Mouse (Mus musculus): ENCODE results near the gene Rnf181. TPM values are rescaled to one million over a fixed set of nuclear protein-coding genes. Genes with fewer than 3 reads are reported as not detected.

Rnf181 gene
- polyA plus RNA-seq, 1 experiment = 113 TPM

- TF ChIP-seq FLI1 (IDR thresholded peaks at IDR 0.05; ENCODE audit: low read length) (no peak), GATA1 (IDR thresholded peaks at IDR 0.05; ENCODE audit: borderline replicate concordance, low read length) (no peak)
- Histone ChIP-seq H3K27me3 (replicated peaks) (no peaks in the 10 kb centered on the region), H3K36me3 (replicated peaks; ENCODE audit: low read length) (peaks cover 82% of the 10 kb centered on the region), H3K9me3 (no peaks in the 10 kb centered on the region), H3K4me3 (replicated peaks) (peak overlapping the region; percentile 72), H3K4me1 (peaks cover 100% of the 10 kb centered on the region)
Observed at GRCm38 (mm10) chr6:72374820-72375563, 8.2 kb upstream of the Rnf181 start.

DNA sequence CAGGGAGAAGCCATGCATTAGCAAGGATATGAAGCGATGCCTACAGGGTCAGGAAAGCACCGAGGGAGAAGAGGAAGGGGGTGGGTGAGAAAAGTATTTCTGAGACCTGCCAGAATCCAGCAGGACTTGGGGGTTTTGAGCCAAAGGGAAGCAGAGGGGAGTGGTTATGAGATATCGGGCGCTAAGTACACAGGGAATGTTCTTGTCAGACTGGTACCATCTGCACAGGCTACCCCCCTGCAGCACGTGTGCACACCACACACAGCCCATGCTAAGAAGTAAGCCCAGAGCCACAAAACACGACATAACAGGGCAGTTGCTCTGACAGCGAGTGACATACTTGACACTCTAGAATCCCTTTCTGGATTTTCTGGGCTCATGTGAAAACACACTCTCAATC is 7.5 kb upstream of the Rnf181 start:
- H3K27me3 ChIP-seq (replicated peaks) = no peaks in the 10 kb centered on the region
- TF ChIP-seq GATA1 (IDR thresholded peaks at IDR 0.05; ENCODE audit: borderline replicate concordance, low read length) (no peak), FLI1 (IDR thresholded peaks at IDR 0.05; ENCODE audit: low read length) (no peak)
- peaks cover 90% of the 10 kb centered on the region for H3K36me3 ChIP-seq (replicated peaks; ENCODE audit: low read length)
- no peaks in the 10 kb centered on the region for H3K9me3 ChIP-seq
- H3K4me3 ChIP-seq (replicated peaks) = peak overlapping the region; percentile 78
- peaks cover 100% of the 10 kb centered on the region for H3K4me1 ChIP-seq

DNA sequence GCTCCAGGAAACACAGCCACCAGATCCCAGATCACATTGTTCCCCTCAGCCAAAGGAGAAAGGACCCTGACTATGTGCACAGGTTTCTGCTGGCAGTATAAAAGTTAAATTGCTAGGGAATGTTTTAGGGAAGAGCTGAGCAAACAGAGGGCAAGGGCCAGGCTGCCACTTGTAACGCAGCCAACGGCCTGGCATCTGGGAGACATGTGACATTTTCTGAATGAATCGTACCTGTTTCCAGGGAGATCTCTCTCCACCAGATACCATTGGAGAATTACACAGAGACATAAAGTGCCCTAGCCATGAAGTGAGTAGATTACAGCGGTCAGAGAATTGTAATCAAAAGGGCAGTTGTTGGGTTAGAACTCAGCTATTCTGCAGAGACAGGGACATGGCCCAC is 6.4 kb upstream of the Rnf181 start:
- no peaks in the 10 kb centered on the region for H3K27me3 ChIP-seq (replicated peaks)
- no peaks in the 10 kb centered on the region for H3K9me3 ChIP-seq
- H3K36me3 ChIP-seq (replicated peaks; ENCODE audit: low read length) = peaks cover 94% of the 10 kb centered on the region
- TF ChIP-seq GATA1 (IDR thresholded peaks at IDR 0.05; ENCODE audit: borderline replicate concordance, low read length) (no peak), FLI1 (IDR thresholded peaks at IDR 0.05; ENCODE audit: low read length) (no peak)
- peaks cover 94% of the 10 kb centered on the region for H3K4me1 ChIP-seq
- H3K4me3 ChIP-seq (replicated peaks) = peak overlapping the region; percentile 0

GRCm38 (mm10) chr6:72371571-72371970 is 4.8 kb upstream of the Rnf181 start:
- Histone ChIP-seq H3K27me3 (replicated peaks) (no peaks in the 10 kb centered on the region), H3K9me3 (no peaks in the 10 kb centered on the region), H3K36me3 (replicated peaks; ENCODE audit: low read length) (peaks cover 93% of the 10 kb centered on the region), H3K4me1 (peaks cover 84% of the 10 kb centered on the region), H3K4me3 (replicated peaks) (no peak overlapping the region)
- TF ChIP-seq GATA1 (IDR thresholded peaks at IDR 0.05; ENCODE audit: borderline replicate concordance, low read length) = no peak
- TF ChIP-seq FLI1 (IDR thresholded peaks at IDR 0.05; ENCODE audit: low read length) = no peak

DNA sequence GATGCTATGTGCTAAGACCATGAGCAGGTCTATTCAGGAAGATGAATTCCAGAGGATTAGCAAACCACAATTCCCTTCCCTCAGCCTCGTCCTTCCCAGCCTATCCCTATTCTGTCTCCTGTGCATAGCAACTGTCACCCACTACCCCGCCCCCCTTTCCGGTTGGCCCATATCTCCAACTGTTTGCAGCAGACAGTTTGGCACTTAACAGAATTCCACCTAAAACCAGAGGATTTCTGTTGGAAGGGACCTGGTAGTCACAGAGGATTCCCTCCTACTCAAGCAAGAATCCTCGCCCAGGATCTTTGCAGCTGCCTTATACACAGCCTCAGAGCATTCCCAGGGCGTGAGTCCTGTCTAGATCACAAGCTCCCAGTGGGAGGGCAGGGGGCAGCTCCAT is 4.4 kb upstream of the Rnf181 start:
- TF ChIP-seq FLI1 (IDR thresholded peaks at IDR 0.05; ENCODE audit: low read length) (no peak), GATA1 (IDR thresholded peaks at IDR 0.05; ENCODE audit: borderline replicate concordance, low read length) (no peak)
- Histone ChIP-seq H3K9me3 (no peaks in the 10 kb centered on the region), H3K27me3 (replicated peaks) (no peaks in the 10 kb centered on the region), H3K4me1 (peaks cover 84% of the 10 kb centered on the region), H3K4me3 (replicated peaks) (peak overlapping the region; percentile 10), H3K36me3 (replicated peaks; ENCODE audit: low read length) (peaks cover 93% of the 10 kb centered on the region)

- no peaks in the 10 kb centered on the region for H3K9me3 ChIP-seq
- no peak for TF ChIP-seq GATA1 (IDR thresholded peaks at IDR 0.05; ENCODE audit: borderline replicate concordance, low read length)
- TF ChIP-seq FLI1 (IDR thresholded peaks at IDR 0.05; ENCODE audit: low read length) = no peak
- no peaks in the 10 kb centered on the region for H3K27me3 ChIP-seq (replicated peaks)
- H3K4me1 ChIP-seq = peaks cover 74% of the 10 kb centered on the region
- no peak overlapping the region for H3K4me3 ChIP-seq (replicated peaks)
- H3K36me3 ChIP-seq (replicated peaks; ENCODE audit: low read length) = peaks cover 84% of the 10 kb centered on the region
Observed at GRCm38 (mm10) chr6:72370091-72370490, 3.3 kb upstream of the Rnf181 start.

- H3K4me1 ChIP-seq = peaks cover 73% of the 10 kb centered on the region
Observed at GRCm38 (mm10) chr6:72369557-72369956, 2.8 kb upstream of the Rnf181 start.

DNA sequence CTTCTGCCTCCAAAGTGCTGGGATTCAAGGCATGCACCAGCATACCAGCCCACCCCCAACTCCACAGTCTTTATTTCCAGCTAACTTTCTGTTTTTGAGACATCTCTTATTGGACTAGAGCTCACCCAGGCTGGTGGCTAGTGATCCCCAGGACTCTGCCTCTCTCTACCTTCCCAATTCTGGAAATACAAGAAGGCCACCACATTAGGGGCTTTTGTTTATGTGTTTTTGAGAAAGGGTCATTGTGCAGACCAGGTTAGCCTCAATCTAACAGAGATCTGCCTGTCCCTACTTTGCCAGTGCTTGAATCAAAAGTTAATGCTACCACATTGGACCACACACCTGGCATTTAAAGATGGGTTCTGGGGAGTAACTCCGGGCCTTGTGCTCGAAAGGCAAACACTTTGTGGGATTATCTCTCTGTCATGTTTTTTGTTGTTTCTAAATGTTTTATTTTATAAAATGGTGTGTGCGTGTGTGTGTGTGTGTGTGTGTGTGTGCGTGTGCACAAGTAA is 761 bp upstream of the Rnf181 start:
- Histone ChIP-seq H3K27me3 (replicated peaks) (no peaks in the 10 kb centered on the region), H3K4me3 (replicated peaks) (no peak overlapping the region), H3K9me3 (no peaks in the 10 kb centered on the region), H3K36me3 (replicated peaks; ENCODE audit: low read length) (peaks cover 59% of the 10 kb centered on the region), H3K4me1 (peaks cover 72% of the 10 kb centered on the region)
- TF ChIP-seq FLI1 (IDR thresholded peaks at IDR 0.05; ENCODE audit: low read length) (no peak), GATA1 (IDR thresholded peaks at IDR 0.05; ENCODE audit: borderline replicate concordance, low read length) (no peak)

More at GRCm38 (mm10) chr6:72369557-72369956, 2.8 kb upstream of the Rnf181 start:
- H3K4me3 ChIP-seq (replicated peaks) = no peak overlapping the region
- TF ChIP-seq GATA1 (IDR thresholded peaks at IDR 0.05; ENCODE audit: borderline replicate concordance, low read length) (no peak), FLI1 (IDR thresholded peaks at IDR 0.05; ENCODE audit: low read length) (no peak)
- no peaks in the 10 kb centered on the region for H3K27me3 ChIP-seq (replicated peaks)
- peaks cover 79% of the 10 kb centered on the region for H3K36me3 ChIP-seq (replicated peaks; ENCODE audit: low read length)
- H3K9me3 ChIP-seq = no peaks in the 10 kb centered on the region

GRCm38 (mm10) chr6:72366304-72366703 is 452 bp downstream of the Rnf181 start:
- no peak for TF ChIP-seq FLI1 (IDR thresholded peaks at IDR 0.05; ENCODE audit: low read length)
- TF ChIP-seq GATA1 (IDR thresholded peaks at IDR 0.05; ENCODE audit: borderline replicate concordance, low read length) = no peak
- peaks cover 64% of the 10 kb centered on the region for H3K4me1 ChIP-seq
- no peaks in the 10 kb centered on the region for H3K9me3 ChIP-seq
- H3K4me3 ChIP-seq (replicated peaks) = no peak overlapping the region
- peaks cover 50% of the 10 kb centered on the region for H3K36me3 ChIP-seq (replicated peaks; ENCODE audit: low read length)
- H3K27me3 ChIP-seq (replicated peaks) = no peaks in the 10 kb centered on the region

- Histone ChIP-seq H3K9me3 (no peaks in the 10 kb centered on the region), H3K4me1 (peaks cover 64% of the 10 kb centered on the region), H3K36me3 (replicated peaks; ENCODE audit: low read length) (peaks cover 50% of the 10 kb centered on the region), H3K4me3 (replicated peaks) (no peak overlapping the region), H3K27me3 (replicated peaks) (no peaks in the 10 kb centered on the region)
- no peak for TF ChIP-seq FLI1 (IDR thresholded peaks at IDR 0.05; ENCODE audit: low read length)
- no peak for TF ChIP-seq GATA1 (IDR thresholded peaks at IDR 0.05; ENCODE audit: borderline replicate concordance, low read length)
Observed at GRCm38 (mm10) chr6:72364985-72365384, 1.8 kb downstream of the Rnf181 start.

Data from megakaryocyte, embryonic 14.5 days (primary cell).